Mouse (Mus musculus) limb, embryonic 11.5 days (tissue): ENCODE results near the gene Sfn. TPM values are rescaled to one million over a fixed set of nuclear protein-coding genes. Genes with fewer than 3 reads are reported as not detected.

Experiments
- ATAC-seq: fragments of 200-750 bp; cut with Nextera tagmentation; 2 replicates; pipeline ENCODE4 v1.8.0; 2017; ENCODE audit warnings: low read depth; ENCODE audit not compliant: insufficient number of reproducible peaks, low FRiP score, low TSS enrichment
- DNase-seq: peaks from one replicate; pipeline ENCODE4 v3.0.0-alpha.2; 2015; ENCODE audit warnings: low spot score
- H3K27ac ChIP-seq: fragments of 300-500 bp; sonication (generic); replicated peaks from 2 replicates; pipeline ENCODE4 v1.5.1; 2014; ENCODE audit warnings: low read depth, mild to moderate bottlenecking, low read length
- H3K27me3 ChIP-seq: fragments of 300-500 bp; sonication (generic); 2 replicates; pipeline ENCODE4 v1.6.1; 2014; ENCODE audit warnings: mild to moderate bottlenecking, low read length, mixed read lengths; ENCODE audit not compliant: control insufficient read depth, insufficient read depth
- H3K36me3 ChIP-seq: fragments of 300-500 bp; sonication (generic); 2 replicates; pipeline ENCODE4 v1.6.1; 2014; ENCODE audit warnings: mild to moderate bottlenecking, low read length, moderate library complexity, mixed read lengths; ENCODE audit not compliant: control insufficient read depth, insufficient read depth
- H3K4me1 ChIP-seq: fragments of 300-500 bp; sonication (generic); 2 replicates; pipeline ENCODE4 v1.6.1; 2014; ENCODE audit warnings: low read length, mixed read lengths; ENCODE audit not compliant: control insufficient read depth, insufficient read depth
- H3K4me2 ChIP-seq: fragments of 300-500 bp; sonication (generic); 2 replicates; pipeline ENCODE4 v1.6.1; 2014; ENCODE audit warnings: low read depth, mild to moderate bottlenecking, moderate library complexity; ENCODE audit not compliant: severe bottlenecking
- H3K4me3 ChIP-seq: fragments of 300-500 bp; sonication (generic); 2 replicates; pipeline ENCODE4 v1.5.1; 2014; ENCODE audit warnings: low read depth, low read length
- H3K9ac ChIP-seq: fragments of 300-500 bp; sonication (generic); 2 replicates; pipeline ENCODE4 v1.6.1; 2014; ENCODE audit warnings: mild to moderate bottlenecking, low read length
- H3K9me3 ChIP-seq: fragments of 300-500 bp; sonication (generic); 2 replicates; pipeline ENCODE4 v1.6.1; 2016; ENCODE audit warnings: low read length; ENCODE audit not compliant: control insufficient read depth
- WGBS: fragments of 180-500 bp; shearing (Covaris S2); extraction: QIAGEN DNeasy Blood & Tissue Kit; methylation state at CpG from one replicate; pipeline ENCODE4 v1.1.7; 2014; 5-methylcytosine and 5-hydroxymethylcytosine counted together
- polyA plus RNA-seq: library from polyadenylated mRNA; unstranded; fragments of >200 nt; fragmentation: Nextera tagmentation; extraction: Ambion mirVana; gene quantifications from 2 replicates; pipeline ENCODE4 v1.2.1, GENCODE M21; 2014

Sfn gene
- polyA plus RNA-seq, 1 experiment from 2014 or later: 34.9 TPM

DNA sequence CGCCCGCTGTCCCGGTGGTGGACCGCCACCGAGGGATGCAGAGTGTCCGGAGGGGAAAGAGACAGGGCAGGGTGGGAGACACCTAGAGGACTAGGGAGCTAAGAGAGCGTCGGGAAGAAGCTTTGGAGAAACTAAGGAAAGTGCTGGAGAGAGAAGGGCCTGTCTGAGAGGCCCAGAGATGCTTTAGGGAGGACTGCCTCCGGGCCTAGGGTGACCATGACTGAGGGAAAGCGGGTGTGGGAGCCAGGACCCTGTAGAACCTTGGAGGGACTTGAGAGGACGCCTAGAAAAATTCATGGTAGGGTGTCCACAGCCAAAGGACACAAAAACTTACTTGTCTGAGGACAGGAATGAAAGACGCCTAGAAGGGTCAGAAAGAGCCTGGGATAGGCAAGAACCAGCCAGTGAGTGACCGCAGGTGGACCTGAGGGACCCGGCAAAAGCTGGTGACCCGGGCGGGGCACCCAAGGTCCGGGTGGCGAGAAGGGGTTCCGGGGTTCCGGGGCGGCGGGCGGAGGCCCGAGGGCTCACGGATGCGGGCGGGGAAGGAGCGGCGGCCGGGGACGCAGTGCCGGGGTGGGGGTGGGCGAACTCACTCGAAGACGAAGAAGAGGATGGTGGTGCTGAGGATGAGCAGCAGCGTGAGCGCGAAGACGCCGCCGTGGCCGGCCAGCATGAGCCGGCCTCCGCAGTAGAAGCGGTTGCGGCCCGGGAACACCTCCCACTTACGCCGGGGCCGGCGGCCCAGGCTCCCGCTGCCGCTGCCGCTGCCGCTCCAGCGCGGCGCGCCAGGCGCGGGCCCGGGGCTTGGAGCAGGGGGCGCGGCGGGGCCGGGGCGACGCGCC lies 30.7 kb upstream of the Sfn start:
- no peaks in the 10 kb centered on the region for H3K36me3 ChIP-seq
- peaks cover 5% of the 10 kb centered on the region; the same call in 1 of the 2 replicates for H3K4me1 ChIP-seq
- H3K4me3 ChIP-seq: peak overlapping the region; percentile 80
- H3K9me3 ChIP-seq: no peaks in the 10 kb centered on the region
- WGBS: 1% methylated on average over 65 of the region's 69 CpGs
- ATAC-seq (0 out of 2 replicates have a peak, but pooled peaks have one; percentile 44), DNase-seq (peak; percentile 61)
- peak overlapping the region; percentile 59; the same call in 1 of the 2 replicates for H3K27ac ChIP-seq
- H3K27me3 ChIP-seq: no peaks in the 10 kb centered on the region
- H3K4me2 ChIP-seq: peak overlapping the region; percentile 94
- peak overlapping the region; percentile 97 for H3K9ac ChIP-seq

GRCm38 (mm10) chr4:133631769-133632411 lies 29.9 kb upstream of the Sfn start:
- H3K27ac ChIP-seq: no peak overlapping the region
- DNase-seq: no peak

DNA sequence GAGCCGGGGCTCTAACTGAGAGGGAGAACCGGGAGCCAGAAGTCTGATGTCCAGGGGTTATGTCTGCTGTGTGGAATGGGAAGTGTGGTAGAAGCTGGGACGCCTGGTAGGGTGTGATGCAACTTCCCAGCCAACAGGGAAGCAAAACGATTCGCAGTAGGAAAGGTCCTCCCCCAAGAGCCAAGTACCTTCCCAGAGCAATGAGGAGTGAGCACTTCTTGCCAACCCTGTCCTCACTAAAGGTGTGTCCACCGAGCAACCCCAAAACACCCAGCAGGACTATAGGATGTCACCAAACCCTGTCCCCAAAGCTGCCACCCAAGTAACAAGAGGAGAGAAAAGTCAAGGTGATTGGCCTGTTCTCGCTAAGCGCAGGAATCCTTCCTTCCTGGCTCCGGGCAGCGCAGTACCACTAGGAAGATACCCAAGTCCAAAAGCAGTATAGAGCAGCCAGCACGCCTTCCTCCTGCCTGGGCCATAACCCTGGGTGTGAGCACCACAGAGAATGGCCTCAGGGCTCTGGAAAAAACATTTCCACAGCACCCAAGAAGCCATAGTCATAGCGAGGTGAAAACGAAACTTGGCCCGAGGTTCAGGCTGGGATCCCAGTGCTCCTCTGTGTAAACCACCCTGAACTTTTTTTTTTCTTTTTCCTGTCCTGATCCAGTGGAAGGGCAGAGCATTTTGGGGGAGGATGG lies 29.3 kb upstream of the Sfn start:
- peaks cover 5% of the 10 kb centered on the region; the same call in 1 of the 2 replicates for H3K4me1 ChIP-seq
- no peak overlapping the region for H3K27ac ChIP-seq
- no peaks in the 10 kb centered on the region for H3K36me3 ChIP-seq
- H3K9ac ChIP-seq: no peak overlapping the region
- no peak overlapping the region for H3K4me3 ChIP-seq
- ATAC-seq (no peak), DNase-seq (no peak)
- no peak overlapping the region for H3K4me2 ChIP-seq
- no peaks in the 10 kb centered on the region for H3K27me3 ChIP-seq
- WGBS: 78% methylated on average over 14 of the region's 14 CpGs
- H3K9me3 ChIP-seq: no peaks in the 10 kb centered on the region

More at GRCm38 (mm10) chr4:133631769-133632411, 29.9 kb upstream of the Sfn start:
- H3K9ac ChIP-seq: peak overlapping the region; percentile 97
- 53% methylated on average over 9 of the region's 9 CpGs for WGBS
- H3K9me3 ChIP-seq: no peaks in the 10 kb centered on the region
- peak overlapping the region; percentile 80 for H3K4me3 ChIP-seq
- peaks cover 5% of the 10 kb centered on the region; the same call in 1 of the 2 replicates for H3K4me1 ChIP-seq
- no peaks in the 10 kb centered on the region for H3K27me3 ChIP-seq
- ATAC-seq: no peak
- no peaks in the 10 kb centered on the region for H3K36me3 ChIP-seq
- peak overlapping the region; percentile 94 for H3K4me2 ChIP-seq

DNA sequence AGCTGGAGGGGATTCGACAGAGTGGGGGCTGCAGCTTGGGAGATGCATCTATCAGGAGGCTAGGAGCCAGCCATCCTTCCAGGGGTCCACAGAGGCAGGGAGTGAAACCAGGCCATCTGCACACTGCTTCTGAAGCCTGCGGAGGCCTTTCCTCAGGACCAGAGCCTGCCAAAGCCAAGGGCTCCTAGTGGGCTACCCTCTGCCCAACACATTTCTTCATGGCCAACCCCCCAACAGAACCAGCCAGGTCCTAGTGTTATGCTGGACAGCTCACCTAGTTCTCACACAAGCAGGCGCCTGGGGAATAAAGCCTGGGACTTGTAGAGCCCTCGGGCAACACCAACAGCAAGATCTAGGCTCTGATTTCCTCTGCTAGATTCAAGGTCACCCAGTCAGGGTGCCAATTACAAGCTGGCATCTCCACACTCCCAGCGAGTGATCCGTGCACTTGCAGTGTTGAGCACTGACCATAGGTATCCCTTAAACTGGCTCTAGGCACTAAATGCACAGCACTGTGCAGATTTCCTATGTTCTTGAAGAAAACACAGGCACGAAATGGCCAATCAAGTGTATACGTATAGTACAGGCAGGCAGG lies 28.5 kb upstream of the Sfn start:
- H3K4me3 ChIP-seq: no peak overlapping the region
- H3K27me3 ChIP-seq: no peaks in the 10 kb centered on the region
- ATAC-seq (no peak), DNase-seq (no peak)
- no peak overlapping the region for H3K4me2 ChIP-seq
- no peak overlapping the region for H3K27ac ChIP-seq
- peaks cover 5% of the 10 kb centered on the region; the same call in 1 of the 2 replicates for H3K4me1 ChIP-seq
- H3K36me3 ChIP-seq: peaks cover 2% of the 10 kb centered on the region; the same call in 1 of the 2 replicates
- no peaks in the 10 kb centered on the region for H3K9me3 ChIP-seq
- WGBS: 90% methylated on average over 8 of the region's 8 CpGs
- no peak overlapping the region for H3K9ac ChIP-seq

DNA sequence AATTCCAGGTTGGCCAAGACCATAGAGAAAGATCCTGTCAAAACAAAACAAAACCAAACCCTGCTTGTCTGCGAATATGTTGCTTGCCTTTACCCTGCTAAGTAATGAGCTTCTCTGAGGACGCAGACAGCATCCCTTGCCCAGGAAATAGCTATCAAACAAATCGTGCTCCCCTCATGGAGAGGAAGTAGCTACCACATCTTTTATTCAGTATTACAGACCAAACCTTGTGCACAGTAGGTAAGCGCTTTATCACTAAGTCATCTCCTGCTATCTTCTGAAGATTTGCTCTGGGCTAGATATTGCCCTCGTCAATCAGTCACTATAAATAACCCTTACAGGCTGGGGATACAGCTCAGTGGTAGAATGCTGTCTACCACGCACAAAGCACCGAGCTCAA lies 27.2 kb upstream of the Sfn start:
- WGBS: 86% methylated on average over 7 of the region's 7 CpGs
- Histone ChIP-seq H3K9me3 (no peaks in the 10 kb centered on the region), H3K27ac (no peak overlapping the region), H3K36me3 (peaks cover 2% of the 10 kb centered on the region), H3K4me2 (no peak overlapping the region), H3K4me3 (no peak overlapping the region), H3K27me3 (no peaks in the 10 kb centered on the region), H3K4me1 (peaks cover 5% of the 10 kb centered on the region; the same call in 1 of the 2 replicates), H3K9ac (no peak overlapping the region)
- no peak for DNase-seq
- no peak for ATAC-seq

DNA sequence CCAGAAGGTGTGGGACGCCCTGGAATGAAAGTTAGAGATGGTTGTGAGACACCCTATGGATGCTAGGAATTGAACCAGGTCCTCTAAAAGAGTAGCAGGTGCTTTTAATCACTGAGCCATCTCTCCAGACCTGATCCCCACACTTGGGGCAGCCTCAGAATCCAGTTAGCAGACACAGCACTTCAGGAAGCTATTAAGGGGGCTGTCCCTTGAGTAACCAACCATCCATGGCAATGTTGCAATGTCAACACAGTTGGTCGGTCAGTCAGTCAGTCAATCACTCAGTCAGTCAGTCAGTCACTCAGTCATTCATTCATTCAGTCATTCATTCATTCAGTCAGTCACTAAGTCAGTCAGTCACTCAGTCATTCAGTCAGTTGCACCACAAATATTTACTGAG lies 26.5 kb upstream of the Sfn start:
- Histone ChIP-seq H3K36me3 (peaks cover 2% of the 10 kb centered on the region), H3K4me2 (no peak overlapping the region), H3K27me3 (no peaks in the 10 kb centered on the region), H3K9me3 (no peaks in the 10 kb centered on the region), H3K27ac (no peak overlapping the region), H3K4me3 (no peak overlapping the region), H3K9ac (no peak overlapping the region), H3K4me1 (peaks cover 5% of the 10 kb centered on the region; the same call in 1 of the 2 replicates)
- 89% methylated on average over 2 of the region's 2 CpGs for WGBS
- no peak for DNase-seq
- ATAC-seq: no peak

- H3K4me2 ChIP-seq: no peak overlapping the region
- H3K9me3 ChIP-seq: no peaks in the 10 kb centered on the region
- DNase-seq (no peak), ATAC-seq (no peak)
- no peak overlapping the region for H3K9ac ChIP-seq
- 92% methylated on average over 14 of the region's 14 CpGs for WGBS
- H3K36me3 ChIP-seq: peaks cover 2% of the 10 kb centered on the region
- peaks cover 3% of the 10 kb centered on the region; the same call in 1 of the 2 replicates for H3K4me1 ChIP-seq
- no peak overlapping the region for H3K4me3 ChIP-seq
- no peaks in the 10 kb centered on the region for H3K27me3 ChIP-seq
- no peak overlapping the region for H3K27ac ChIP-seq
Measured at GRCm38 (mm10) chr4:133627039-133627438, 25.1 kb upstream of the Sfn start.

- DNase-seq: no peak
- no peak for ATAC-seq
- H3K4me1 ChIP-seq: no peaks in the 10 kb centered on the region
- no peak overlapping the region for H3K27ac ChIP-seq
- no peaks in the 10 kb centered on the region for H3K27me3 ChIP-seq
- 89% methylated on average over 9 of the region's 9 CpGs for WGBS
- no peak overlapping the region for H3K4me3 ChIP-seq
- no peaks in the 10 kb centered on the region for H3K9me3 ChIP-seq
- no peak overlapping the region for H3K4me2 ChIP-seq
- no peak overlapping the region for H3K9ac ChIP-seq
- peaks cover 2% of the 10 kb centered on the region for H3K36me3 ChIP-seq
Measured at GRCm38 (mm10) chr4:133626621-133627020, 24.7 kb upstream of the Sfn start.
